Mouse (Mus musculus) T-helper 1 cell (primary cell): ENCODE measurements around the gene Zfp653.

Experiments
- in situ Hi-C: fragments of 300-600 bp; cut with MboI, MseI; formaldehyde crosslinking; loops from one replicate; pipeline ENCODE4 v1.15.1; 2025; ENCODE audit warnings: high pct_unique_total_duplicates

The Zfp653 gene

DNA sequence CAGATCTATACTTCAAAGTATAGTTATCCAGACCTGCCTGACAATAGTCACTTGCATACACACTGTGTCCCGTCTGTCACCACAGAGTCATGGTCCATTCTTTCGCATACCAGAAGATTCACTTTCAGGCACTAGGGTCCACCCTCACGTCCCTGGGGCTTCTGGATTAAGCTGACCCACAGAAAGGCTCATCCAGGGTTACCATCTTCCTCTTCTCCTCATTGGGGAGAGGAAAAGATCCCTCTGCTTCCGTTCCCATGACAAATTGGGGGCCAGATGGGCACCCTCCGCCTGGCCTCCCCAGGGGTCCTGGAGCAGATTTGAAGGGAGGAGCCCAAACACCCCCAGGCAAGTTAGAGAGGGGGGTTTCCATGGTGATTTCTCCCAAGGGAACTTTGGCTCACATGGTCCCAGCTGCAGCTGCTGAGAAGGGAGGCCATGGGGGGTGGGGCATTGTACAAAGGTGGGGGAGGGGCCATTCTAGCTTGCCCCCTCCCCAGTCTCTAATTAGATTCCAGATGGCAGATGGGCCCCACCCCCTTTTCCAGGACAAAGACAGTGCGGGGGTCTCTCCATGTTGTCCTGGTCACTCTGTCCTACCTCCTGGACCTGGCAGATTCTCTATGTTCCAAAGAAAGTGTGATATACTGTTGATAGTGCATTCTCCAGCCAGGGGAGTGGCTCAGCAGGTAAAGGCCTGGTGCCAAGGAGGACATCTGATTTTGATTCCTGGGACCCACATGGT, 35.7 kb downstream of the Zfp653 start:
- in situ Hi-C loops, result no loop called here

GRCm38 (mm10) chr9:22030386-22030785, 40.8 kb downstream of the Zfp653 start:
- in situ Hi-C loops, result no loop called here

DNA sequence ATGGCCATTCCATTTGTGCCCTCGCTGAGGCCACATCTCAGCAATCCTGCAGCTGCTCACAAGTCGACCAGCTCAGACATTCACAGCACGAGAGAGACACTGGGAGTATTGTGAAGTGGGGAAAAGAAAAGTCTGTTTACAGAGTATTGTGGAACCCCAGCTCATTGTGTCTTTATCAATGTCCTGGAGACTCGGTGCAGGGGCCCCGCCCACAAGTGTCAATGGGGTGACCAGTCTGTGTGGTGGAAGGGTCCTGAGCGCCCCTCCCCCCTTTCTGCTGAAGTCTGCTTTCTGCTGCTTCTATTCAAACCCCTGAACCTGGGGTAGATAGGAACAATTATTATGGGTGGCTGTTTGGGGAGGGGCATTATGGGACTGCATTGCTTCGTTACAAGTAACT, 42.7 kb downstream of the Zfp653 start:
- in situ Hi-C loops, result no loop called here

DNA sequence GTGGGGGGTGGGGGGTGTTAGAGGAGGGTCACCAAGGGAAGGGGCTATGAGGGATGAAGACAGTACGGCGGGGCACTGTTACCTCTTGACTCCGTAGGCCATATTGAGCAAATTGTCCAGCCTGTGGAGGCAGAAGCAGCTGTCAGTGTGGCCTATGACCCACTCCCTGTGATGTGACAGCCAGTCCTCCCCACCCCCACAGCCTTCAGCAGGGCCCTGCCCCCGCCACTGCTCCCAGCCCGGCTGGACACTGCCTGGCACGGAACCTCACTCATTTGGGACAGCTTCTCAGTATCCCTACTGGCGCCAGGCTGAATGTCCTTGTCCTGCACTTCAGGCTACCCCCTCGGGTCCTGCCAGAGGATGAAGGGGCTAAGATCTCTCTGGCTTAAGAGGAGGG, 46.6 kb downstream of the Zfp653 start:
- in situ Hi-C loops, result no loop called here

- in situ Hi-C loops, result no loop called here
Measured at GRCm38 (mm10) chr9:22017208-22017825, 53.9 kb downstream of the Zfp653 start.

DNA sequence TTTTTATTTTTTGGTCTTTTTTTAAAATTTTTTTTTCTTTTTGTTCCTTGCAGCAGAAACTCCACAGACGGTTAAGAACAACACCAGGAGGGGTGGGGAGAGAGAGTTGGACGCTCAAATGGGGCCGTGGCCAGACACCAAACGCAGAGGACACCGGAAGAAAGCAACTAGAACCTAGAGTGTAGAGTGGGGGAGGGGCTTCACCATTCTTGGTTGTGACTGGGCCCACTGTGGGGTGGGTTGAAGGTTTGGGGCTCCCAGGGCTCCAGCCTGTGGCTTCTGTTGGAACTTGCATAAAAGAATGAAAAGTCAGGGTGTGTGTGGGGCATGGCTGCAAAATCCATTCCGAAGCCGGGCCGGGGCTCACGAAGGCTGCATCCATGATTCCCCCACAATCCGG, 54.9 kb downstream of the Zfp653 start:
- in situ Hi-C loops, result no loop called here

DNA sequence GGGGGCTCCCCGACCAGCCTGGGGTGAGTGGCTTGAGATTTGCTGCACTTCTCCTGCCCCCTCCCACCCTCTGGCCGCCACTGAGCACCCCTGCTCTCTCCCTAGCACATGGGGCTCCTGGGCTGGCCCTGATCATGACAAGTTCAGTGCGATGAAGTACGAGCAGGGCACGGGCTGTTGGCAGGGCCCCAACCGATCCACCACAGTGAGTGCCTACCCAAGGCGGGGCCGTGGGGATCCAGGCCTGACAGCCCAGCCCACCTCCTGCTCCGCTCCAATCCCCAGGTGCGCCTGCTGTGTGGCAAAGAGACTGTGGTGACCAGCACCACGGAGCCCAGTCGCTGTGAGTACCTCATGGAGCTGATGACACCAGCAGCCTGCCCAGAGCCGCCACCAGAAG, 58.4 kb downstream of the Zfp653 start:
- in situ Hi-C loops, result loop anchor here (5.0 kb wide), 1 partner anchor 105 kb away; the partner anchor contains the start of gene Elof1

DNA sequence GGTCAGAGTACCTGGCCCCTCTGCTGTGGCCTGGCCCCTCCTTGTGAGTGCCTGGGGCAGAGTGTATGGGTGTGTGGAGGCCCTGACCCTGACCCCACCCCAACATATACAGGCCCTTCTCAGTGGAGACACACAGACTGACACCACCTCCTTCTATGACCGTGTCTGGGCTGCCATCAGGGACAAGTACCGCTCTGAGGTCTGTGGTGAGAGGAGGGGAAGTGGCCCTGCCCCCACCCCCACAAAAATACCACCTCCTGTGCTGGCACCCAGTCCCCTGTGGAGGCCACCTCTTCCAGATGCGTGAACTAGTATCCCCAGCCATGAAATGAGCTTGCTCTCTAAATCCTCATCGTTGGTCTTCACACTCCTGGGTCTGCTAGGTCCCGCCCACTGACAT, 60.1 kb downstream of the Zfp653 start:
- in situ Hi-C loops, result loop anchor here (5.0 kb wide), 1 partner anchor 106 kb away; the partner anchor contains the start of gene Elof1
